Mouse (Mus musculus) liver, postnatal 0 days (tissue): ENCODE measurements at regions not wholly inside any gene's neighbourhood (a gene's known extent, or its start where the extent isn't known, plus 50 kb on each side); places are given as distances from the start of the nearest gene placed in this dataset.
"Not testable (repeated sequence)": the region's sequence is repeated elsewhere in the genome, so short reads cannot be mapped to it uniquely, and the experiment has no call there.

ENCODE experiments used
- ATAC-seq: fragments of 200-750 bp; cut with Nextera tagmentation; 2 replicates; pipeline ENCODE4 v1.8.0; 2017; ENCODE audit warnings: mild to moderate bottlenecking, moderate library complexity
- DNase-seq: peaks from one replicate; pipeline ENCODE4 v3.0.0-alpha.2; 2016
- H3K27ac ChIP-seq: fragments of 300-500 bp; sonication (generic); 2 replicates; pipeline ENCODE4 v1.5.1; 2014; ENCODE audit warnings: antibody characterized with exemption, moderate library complexity, mild to moderate bottlenecking, low read depth
- H3K27me3 ChIP-seq: fragments of 300-500 bp; sonication (generic); 2 replicates; pipeline ENCODE4 v1.6.1; 2014; ENCODE audit warnings: low read length, control low read depth, mixed read lengths; ENCODE audit not compliant: insufficient read depth
- H3K36me3 ChIP-seq: fragments of 300-500 bp; sonication (generic); replicated peaks from 2 replicates; pipeline ENCODE4 v1.6.1; 2014; ENCODE audit warnings: mild to moderate bottlenecking, control low read depth, low read length, moderate library complexity, mixed read lengths; ENCODE audit not compliant: insufficient read depth
- H3K4me1 ChIP-seq: fragments of 300-500 bp; sonication (generic); 2 replicates; pipeline ENCODE4 v1.6.1; 2014; ENCODE audit warnings: antibody characterized with exemption, mild to moderate bottlenecking, control low read depth; ENCODE audit not compliant: insufficient read depth
- H3K4me2 ChIP-seq: fragments of 300-500 bp; sonication (generic); 2 replicates; pipeline ENCODE4 v1.6.1; 2014; ENCODE audit warnings: low read depth, mild to moderate bottlenecking, low read length, moderate library complexity, mixed read lengths
- H3K4me3 ChIP-seq: fragments of 300-500 bp; sonication (generic); 2 replicates; pipeline ENCODE4 v1.5.1; 2014; ENCODE audit warnings: low read depth, low read length
- H3K9ac ChIP-seq: fragments of 300-500 bp; sonication (generic); replicated peaks from 2 replicates; pipeline ENCODE4 v1.6.1; 2014; ENCODE audit warnings: mild to moderate bottlenecking, moderate library complexity
- H3K9me3 ChIP-seq: fragments of 300-500 bp; sonication (generic); 2 replicates; pipeline ENCODE4 v1.6.1; 2016; ENCODE audit warnings: mild to moderate bottlenecking, control low read depth, low read length, mixed read lengths
- CTCF ChIP-seq: sonication (generic); IDR thresholded peaks from 2 replicates; pipeline ENCODE4 v1.5.1; 2016; ENCODE audit warnings: antibody characterized with exemption, low read depth
- EP300 ChIP-seq: IDR thresholded peaks from 2 replicates; pipeline ENCODE4 v1.6.1; 2016; ENCODE audit warnings: antibody characterized with exemption, low read depth, mild to moderate bottlenecking
- WGBS: fragments of 180-500 bp; shearing (Covaris S2); extraction: QIAGEN DNeasy Blood & Tissue Kit; methylation state at CpG from one replicate; pipeline ENCODE4 v1.1.7; 2014; ENCODE audit not compliant: insufficient replicate concordance; 5-methylcytosine and 5-hydroxymethylcytosine counted together

DNA sequence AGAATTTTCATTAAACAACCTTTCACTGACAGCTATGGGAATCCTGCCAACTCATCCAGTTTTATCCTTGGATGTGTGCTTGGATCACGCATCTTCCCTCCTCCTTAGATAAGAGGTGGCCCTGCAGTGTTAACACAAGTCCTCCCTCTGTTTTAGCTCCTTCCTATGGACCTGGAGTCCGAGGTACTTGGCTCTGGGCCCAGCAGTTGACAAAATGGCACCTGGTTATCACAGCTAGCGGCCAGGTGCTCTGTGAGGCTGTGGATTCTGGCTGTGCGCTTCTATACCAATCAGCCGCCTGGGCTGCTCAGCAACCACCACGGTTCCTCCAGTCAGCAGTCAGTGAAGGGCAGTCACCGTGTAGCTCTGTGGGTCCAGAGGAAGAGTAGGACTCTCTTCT is 157.4 kb downstream of the Prdm2 start:
- no peak for DNase-seq
- no peak overlapping the region for H3K4me2 ChIP-seq
- no peak overlapping the region for H3K4me3 ChIP-seq
- peaks cover 3% of the 10 kb centered on the region; the same call in 1 of the 2 replicates for H3K4me1 ChIP-seq
- no peak overlapping the region for H3K27ac ChIP-seq
- H3K9me3 ChIP-seq, result no peaks in the 10 kb centered on the region
- WGBS, result 78% methylated on average over 7 of the region's 7 CpGs
- TF ChIP-seq CTCF (no peak), EP300 (no peak)
- H3K36me3 ChIP-seq, result no peaks in the 10 kb centered on the region
- no peaks in the 10 kb centered on the region for H3K27me3 ChIP-seq
- no peak overlapping the region for H3K9ac ChIP-seq
- ATAC-seq, result no peak

DNA sequence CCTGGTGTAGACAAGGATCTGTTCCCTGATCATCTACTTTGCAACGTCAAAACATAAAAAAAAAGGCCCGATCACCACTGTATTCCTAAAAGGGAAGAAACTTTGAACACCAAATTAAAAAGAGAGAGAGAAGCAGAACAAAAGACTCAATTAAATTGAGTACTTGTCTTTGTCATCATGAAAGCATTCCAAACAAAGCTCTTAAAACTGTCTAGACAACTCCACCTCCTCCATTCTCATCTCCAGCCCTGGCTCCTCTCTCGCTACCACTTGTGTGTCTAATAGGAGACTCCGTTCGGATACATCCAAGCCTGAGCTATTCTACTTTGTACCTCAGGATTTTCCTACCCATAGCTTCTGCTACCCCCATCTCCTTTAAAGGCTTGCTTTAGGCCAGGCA is 159.8 kb downstream of the Prdm2 start:
- Histone ChIP-seq H3K36me3 (no peaks in the 10 kb centered on the region), H3K4me2 (no peak overlapping the region), H3K4me3 (no peak overlapping the region), H3K9ac (no peak overlapping the region), H3K27ac (no peak overlapping the region), H3K4me1 (no peaks in the 10 kb centered on the region), H3K9me3 (no peaks in the 10 kb centered on the region), H3K27me3 (no peaks in the 10 kb centered on the region)
- no peak for ATAC-seq
- DNase-seq, result no peak
- TF ChIP-seq CTCF (no peak), EP300 (no peak)
- WGBS, result 79% methylated on average over 5 of the region's 5 CpGs

DNA sequence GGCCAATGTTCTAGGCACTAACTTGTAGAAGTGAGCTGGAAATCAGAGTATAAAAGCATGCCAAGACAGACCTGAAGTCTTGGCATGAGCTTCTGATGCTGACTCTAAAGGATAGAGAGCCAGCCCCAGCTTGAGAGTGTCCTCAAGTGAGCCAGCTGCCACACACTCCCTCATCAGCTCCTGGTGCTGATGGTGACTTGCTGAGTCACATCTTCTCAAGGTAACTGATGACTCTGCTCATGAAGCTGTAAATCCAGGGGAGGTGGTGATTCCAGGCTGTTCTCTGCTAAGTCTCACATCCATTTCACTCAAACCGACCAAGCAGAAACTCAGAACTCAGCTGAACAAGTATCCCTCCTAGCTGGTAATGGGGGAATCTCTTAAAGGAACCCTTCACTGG is 161.6 kb downstream of the Prdm2 start:
- Histone ChIP-seq H3K27ac (no peak overlapping the region), H3K4me3 (no peak overlapping the region), H3K36me3 (no peaks in the 10 kb centered on the region), H3K27me3 (no peaks in the 10 kb centered on the region), H3K4me1 (no peaks in the 10 kb centered on the region), H3K9ac (no peak overlapping the region), H3K9me3 (no peaks in the 10 kb centered on the region), H3K4me2 (no peak overlapping the region)
- 74% methylated on average over 1 of the region's 1 CpGs for WGBS
- DNase-seq (no peak), ATAC-seq (no peak)
- TF ChIP-seq EP300 (no peak), CTCF (no peak)

DNA sequence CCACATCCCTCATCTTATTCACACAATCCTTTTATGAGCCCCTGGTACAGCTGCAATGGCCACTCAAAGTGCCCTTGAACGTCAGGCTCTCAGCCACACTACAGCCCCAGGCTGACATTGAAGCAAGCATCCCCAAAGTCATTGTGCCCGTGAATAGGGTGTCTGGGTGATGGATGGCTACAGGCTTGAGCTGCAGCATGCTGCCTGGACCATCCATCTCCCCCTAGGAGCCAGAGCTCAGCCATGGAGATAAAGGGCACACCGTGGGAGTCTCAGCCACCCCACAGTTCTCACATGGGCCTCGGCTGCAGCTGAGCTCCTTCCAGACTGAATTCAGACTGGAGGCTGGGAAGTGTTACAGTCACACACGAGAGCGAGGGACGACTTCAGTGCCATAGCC is 167.6 kb downstream of the Prdm2 start:
- TF ChIP-seq CTCF, result no peak
- no peak for TF ChIP-seq EP300

DNA sequence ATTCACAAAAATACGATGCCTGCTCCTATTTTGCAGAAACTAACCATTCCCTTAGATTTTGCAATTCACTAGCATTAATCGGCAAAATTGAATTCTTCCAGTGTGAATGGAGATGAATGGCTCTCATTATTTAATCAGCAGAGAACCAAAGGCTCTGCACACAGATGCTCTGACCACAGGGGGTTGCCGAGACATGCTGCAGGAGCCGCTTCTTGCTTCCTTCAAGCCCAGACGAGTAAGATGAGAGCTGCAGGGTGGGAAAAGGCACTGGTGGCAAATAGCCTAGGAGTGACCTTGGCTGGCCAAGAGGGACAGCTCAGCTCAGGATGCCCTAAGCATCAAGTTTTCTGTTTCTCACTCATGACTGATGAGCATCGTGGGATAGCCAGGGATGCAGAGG is 170.0 kb downstream of the Prdm2 start:
- TF ChIP-seq CTCF, result no peak
- no peak for TF ChIP-seq EP300
- Histone ChIP-seq H3K9ac (no peak overlapping the region), H3K4me3 (no peak overlapping the region), H3K36me3 (no peaks in the 10 kb centered on the region), H3K9me3 (no peaks in the 10 kb centered on the region), H3K27me3 (no peaks in the 10 kb centered on the region), H3K27ac (no peak overlapping the region), H3K4me1 (no peaks in the 10 kb centered on the region), H3K4me2 (no peak overlapping the region)
- ATAC-seq (no peak), DNase-seq (no peak)
- 69% methylated on average over 6 of the region's 6 CpGs for WGBS

More for the DNA sequence above, 167.6 kb downstream of the Prdm2 start:
- Histone ChIP-seq H3K4me1 (no peaks in the 10 kb centered on the region), H3K9ac (no peak overlapping the region), H3K4me3 (no peak overlapping the region), H3K27ac (no peak overlapping the region), H3K4me2 (no peak overlapping the region), H3K27me3 (no peaks in the 10 kb centered on the region), H3K36me3 (no peaks in the 10 kb centered on the region), H3K9me3 (no peaks in the 10 kb centered on the region)
- 56% methylated on average over 7 of the region's 7 CpGs for WGBS
- no peak for ATAC-seq
- no peak for DNase-seq

DNA sequence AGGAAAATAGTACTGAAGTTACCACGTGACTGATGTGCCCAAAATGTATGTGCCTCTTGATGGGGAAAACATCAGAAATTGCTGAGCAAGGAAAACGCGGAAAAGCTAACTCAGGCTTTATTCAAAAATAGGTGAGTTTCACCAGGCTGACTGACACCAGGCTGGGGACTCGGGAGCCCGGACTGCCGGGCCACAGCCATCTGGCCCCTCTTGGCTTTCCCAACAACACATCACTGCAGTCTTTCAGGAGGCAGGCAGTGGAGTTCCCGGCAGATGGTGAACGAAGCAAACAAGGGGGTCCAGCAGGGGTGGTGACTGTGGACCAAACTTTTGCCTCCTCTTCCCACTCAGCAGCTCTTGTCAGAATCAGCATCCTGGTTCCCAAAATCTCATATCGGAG is 174.2 kb downstream of the Prdm2 start:
- 81% methylated on average over 9 of the region's 9 CpGs for WGBS

DNA sequence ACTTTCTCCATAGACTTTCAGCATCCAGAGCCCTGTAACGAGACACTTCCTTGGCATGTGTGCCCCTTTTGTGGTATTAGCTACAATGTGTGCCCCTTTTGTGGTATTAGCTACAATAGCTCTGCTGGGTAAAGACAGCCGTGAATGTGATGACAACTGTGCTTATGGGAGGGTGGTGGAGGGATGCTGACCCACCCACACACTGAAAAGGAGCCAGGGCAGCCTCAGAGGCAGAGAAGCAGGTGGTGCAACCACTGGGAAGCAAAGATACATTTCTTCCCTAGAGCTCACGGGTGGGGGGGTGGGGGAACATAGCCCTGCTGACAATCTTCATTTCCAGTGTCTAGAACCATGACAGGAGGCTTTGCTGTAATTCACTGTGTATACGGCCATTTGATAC is 176.1 kb downstream of the Prdm2 start:
- Histone ChIP-seq H3K9ac (no peak overlapping the region), H3K27ac (no peak overlapping the region), H3K9me3 (no peaks in the 10 kb centered on the region), H3K4me1 (no peaks in the 10 kb centered on the region; the same call in 1 of the 2 replicates), H3K27me3 (no peaks in the 10 kb centered on the region), H3K4me2 (no peak overlapping the region), H3K4me3 (no peak overlapping the region), H3K36me3 (no peaks in the 10 kb centered on the region)
- WGBS, result 56% methylated on average over 4 of the region's 4 CpGs
- DNase-seq (no peak), ATAC-seq (no peak)
- TF ChIP-seq CTCF (no peak), EP300 (no peak)

More for the DNA sequence above, 174.2 kb downstream of the Prdm2 start:
- H3K4me2 ChIP-seq, result no peak overlapping the region
- no peak overlapping the region for H3K9ac ChIP-seq
- no peaks in the 10 kb centered on the region for H3K27me3 ChIP-seq
- no peaks in the 10 kb centered on the region; the same call in 1 of the 2 replicates for H3K4me1 ChIP-seq
- no peak overlapping the region for H3K27ac ChIP-seq
- no peaks in the 10 kb centered on the region for H3K36me3 ChIP-seq
- no peak overlapping the region for H3K4me3 ChIP-seq
- no peaks in the 10 kb centered on the region for H3K9me3 ChIP-seq
- TF ChIP-seq EP300 (no peak), CTCF (no peak)
- ATAC-seq (no peak), DNase-seq (no peak)

DNA sequence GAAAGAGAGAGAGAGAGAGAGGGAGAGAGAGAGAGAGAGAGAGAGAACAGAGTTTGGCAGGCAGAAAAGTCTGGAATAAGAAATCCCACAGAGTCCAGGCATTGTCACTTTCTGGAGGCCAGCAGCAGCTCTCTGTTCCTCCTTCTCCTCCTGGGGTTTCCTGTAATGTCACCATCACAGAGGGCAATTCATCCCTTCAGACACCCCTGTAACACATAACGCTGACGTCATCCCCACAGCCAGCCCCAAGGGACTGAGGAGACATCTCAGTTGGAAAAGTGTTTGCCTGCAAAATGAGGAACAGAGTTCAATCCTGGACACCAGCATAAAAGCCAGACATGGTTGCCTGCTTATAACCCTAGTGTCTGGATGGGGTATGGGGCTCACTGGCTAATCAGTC is 177.7 kb downstream of the Prdm2 start:
- not testable (repeated sequence) for DNase-seq, H3K9me3 ChIP-seq, H3K36me3 ChIP-seq, H3K27me3 ChIP-seq, H3K4me2 ChIP-seq, H3K27ac ChIP-seq, H3K4me3 ChIP-seq, H3K4me1 ChIP-seq, ATAC-seq, H3K9ac ChIP-seq
- WGBS, result 38% methylated on average over 2 of the region's 2 CpGs

DNA sequence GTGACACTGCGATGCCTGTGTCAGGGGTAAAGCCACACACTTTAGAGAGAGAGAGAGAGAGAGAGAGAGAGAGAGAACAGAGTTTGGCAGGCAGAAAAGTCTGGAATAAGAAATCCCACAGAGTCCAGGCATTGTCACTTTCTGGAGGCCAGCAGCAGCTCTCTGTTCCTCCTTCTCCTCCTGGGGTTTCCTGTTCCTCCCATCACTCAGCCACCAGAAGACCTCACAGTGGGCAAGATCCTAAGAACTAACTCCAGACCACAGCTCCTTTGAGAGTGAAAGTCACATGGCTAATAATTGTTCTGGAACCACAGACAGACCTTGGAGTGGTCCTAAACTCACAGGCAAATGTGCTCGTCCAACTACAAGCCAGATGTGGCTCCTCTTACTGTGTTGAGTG is 178.5 kb downstream of the Prdm2 start:
- 73% methylated on average over 2 of the region's 2 CpGs for WGBS
- ATAC-seq, H3K4me3 ChIP-seq: not testable (repeated sequence)

More for the DNA sequence above, 178.5 kb downstream of the Prdm2 start:
- not testable (repeated sequence) for H3K27ac ChIP-seq, H3K27me3 ChIP-seq, H3K36me3 ChIP-seq, DNase-seq, H3K9ac ChIP-seq, H3K4me1 ChIP-seq, H3K9me3 ChIP-seq, H3K4me2 ChIP-seq
